Mouse (Mus musculus): ENCODE measurements at regions not wholly inside any gene's neighbourhood (a gene's known extent, or its start where the extent isn't known, plus 50 kb on each side); places are given as distances from the start of the nearest gene placed in this dataset.

- TF ChIP-seq CTCF (IDR thresholded peaks at IDR 0.05; ENCODE audit: extremely low read depth, insufficient read length, insufficient replicate concordance, low read depth, low read length) (no peak), POLR2A (IDR thresholded peaks at IDR 0.05; ENCODE audit: low read depth, low read length) (no peak)
These were observed 223.6 kb upstream of the Pou3f3 start for GRCm38 (mm10) chr1:42471846-42472494.

All from small intestine, adult 2 months (tissue).